In genomic region chrX:95935481-95935880, GRCm38 (mm10) we compare ENCODE assay signal across 14 mouse cellular contexts.
"Had no signal": no experiment of that assay in that cellular context is flagged by ENCODE, and none has a peak within 500 bp of the region (broad histone marks: within the 10 kb centered on the region; RNA-seq: fewer than 3 reads in every experiment).

No protein-coding gene starts in this region.

- H3K27me3 ChIP-seq: liver, embryonic 15.5 days; midbrain, embryonic 15.5 days; neural tube, embryonic 12.5 days; stomach, embryonic 15.5 days had no signal

- H3K4me1 ChIP-seq: limb, embryonic 10.5 days; liver, embryonic 15.5 days; megakaryocyte, embryonic 14.5 days; midbrain, embryonic 15.5 days; neural tube, embryonic 12.5 days; stomach, embryonic 15.5 days had no signal

- H3K4me3 ChIP-seq: limb, embryonic 10.5 days; liver, embryonic 15.5 days; megakaryocyte, embryonic 14.5 days; midbrain, embryonic 15.5 days; neural tube, embryonic 12.5 days; stomach, embryonic 15.5 days had no signal

- DNase-seq: kidney, adult 9 months; kidney, postnatal 36 days; lung, adult 2 months; retina, postnatal 1 day; thymus, adult 2 months; thymus, postnatal 25 days had no signal

- H3K27ac ChIP-seq: kidney, postnatal 0 days; limb, embryonic 10.5 days; liver, embryonic 15.5 days; macrophage; midbrain, embryonic 15.5 days; neural tube, embryonic 12.5 days; stomach, embryonic 15.5 days had no signal
